Mouse (Mus musculus) spleen, postnatal 4 days (tissue): Measurements from ENCODE around the gene Bace2.
A peak's percentile ranks its signal among the peaks of the same experiment; 100 is the strongest.

ENCODE experiments used
- DNase-seq, 2 experiments: peaks; one replicate each; pipeline ENCODE4 v3.0.0; 2022; ENCODE audit warnings: low spot score in 2 of 2

Bace2 gene

DNA sequence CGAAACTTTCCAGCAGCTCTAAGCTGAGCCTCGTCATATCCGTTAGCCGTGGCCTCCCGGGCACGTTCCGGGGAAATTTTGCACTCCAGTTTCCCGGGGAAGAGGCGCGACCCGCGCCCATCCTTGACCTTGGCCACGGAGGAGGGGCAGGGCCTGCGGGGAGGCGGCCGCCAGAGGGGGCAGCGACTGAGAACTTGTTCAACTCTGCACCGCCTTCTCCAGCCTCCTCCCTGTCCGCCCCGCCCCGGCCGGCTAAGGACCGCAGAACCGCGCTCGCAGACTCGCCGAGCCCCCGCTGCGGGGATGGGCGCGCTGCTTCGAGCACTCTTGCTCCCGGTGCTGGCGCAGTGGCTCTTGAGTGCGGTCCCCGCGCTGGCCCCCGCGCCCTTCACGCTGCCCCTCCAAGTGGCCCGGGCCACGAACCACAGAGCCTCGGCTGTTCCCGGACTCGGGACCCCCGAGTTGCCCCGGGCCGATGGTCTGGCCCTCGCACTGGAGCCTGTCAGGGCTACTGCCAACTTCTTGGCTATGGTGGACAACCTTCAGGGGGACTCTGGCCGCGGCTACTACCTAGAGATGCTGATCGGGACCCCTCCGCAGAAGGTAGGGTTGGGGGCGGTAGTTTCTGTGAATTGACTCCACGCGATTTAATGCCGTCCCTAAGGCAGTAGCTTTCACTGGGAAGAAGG lies at the start of gene Bace2:
Bace2 (plus strand) TSS at position 244 of the 689 bp plus-strand sequence.
- DNase-seq = peak; percentile 33 to 65

DNA sequence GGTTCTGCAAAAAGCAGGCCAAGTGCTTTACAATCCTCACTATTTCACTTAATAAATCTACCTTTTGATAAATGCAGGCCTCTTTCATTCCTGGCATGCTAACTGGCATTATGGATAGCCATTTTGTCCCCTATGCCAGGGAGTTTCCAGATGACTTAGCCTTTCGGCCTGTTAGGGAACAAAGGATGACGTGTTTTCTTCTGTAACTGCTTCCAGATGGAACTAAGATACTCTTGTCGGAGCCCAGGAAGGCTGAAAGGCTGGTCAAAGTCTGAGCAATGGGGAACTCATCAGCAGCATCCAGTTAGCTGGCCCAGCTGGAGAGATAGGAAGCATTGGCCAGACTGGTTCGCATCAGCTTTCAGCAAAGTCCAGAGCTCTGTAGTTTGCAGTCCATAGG lies 48.9 kb upstream of the Bace2 start:
- no peak for DNase-seq

DNA sequence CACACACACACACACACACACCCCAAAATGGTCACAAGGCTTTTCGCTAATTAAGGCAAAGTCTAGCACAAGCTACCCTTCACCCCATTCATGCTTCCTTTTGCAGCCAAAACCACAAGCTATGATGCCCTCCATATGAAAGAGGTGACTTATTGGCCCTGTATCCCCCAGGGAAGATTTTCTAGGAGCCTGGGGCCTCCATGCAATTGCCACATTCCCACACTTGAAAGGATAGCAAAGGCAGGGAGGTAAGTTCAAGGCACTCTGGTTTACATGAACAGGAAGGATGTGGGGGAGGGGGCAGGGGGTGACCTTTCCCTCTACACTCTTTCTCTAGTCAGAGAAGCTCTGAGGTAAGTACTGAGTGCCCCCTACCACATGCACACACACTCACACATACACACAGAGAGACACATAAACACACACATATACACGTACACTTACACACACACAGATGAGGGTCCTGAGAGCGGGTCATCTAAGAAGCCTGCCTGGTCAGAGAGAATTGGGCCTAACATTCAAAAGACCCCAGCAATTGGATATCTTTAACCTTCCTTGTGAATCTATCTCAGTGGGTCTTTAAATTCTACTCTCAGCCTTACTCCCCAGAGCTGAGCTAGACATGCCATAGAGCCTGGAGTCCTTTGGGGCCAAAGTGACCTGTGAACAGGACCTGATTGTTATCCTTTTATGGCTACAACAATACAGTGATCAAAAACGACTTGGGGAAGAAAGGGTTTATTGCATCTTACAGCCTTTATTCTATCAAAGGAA lies 46.6 kb upstream of the Bace2 start:
- DNase-seq = no peak

GRCm38 (mm10) chr16:97310570-97310846 lies 46.0 kb upstream of the Bace2 start:
- no peak for DNase-seq

DNA sequence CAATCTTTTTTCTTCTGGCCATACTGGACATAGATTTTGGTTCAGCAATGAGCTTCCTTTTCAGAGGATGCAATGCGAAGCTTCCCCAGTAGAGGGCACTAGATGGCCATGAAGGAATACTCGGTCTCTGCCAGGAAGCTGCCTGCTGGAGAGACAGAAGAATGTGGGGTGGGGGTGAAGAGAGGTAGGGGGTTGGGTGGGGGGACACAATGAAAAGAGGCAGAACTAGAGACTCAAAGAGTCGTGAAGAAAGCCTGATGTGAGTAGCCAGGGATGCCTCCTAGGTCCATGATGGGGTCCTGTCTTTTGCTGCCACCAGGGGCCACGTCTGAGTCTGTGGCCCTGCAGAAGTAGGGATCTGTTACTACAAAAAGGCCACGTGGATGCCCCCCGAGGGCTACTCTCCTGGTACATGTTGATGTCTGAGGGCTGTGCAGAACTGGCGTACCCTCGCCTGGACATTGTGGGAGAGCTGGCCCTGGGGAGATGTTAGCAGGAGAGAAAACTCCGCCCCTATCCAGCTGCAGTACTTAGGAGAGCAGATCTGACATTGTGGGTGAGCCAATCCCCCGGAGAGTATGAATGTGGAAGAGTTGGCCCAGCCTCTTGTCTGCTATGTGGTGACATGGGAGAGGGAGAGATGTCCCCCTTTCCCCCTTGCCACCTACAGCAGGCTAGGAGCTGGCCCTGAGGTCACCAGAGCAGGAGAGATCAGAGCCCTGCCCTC lies 43.4 kb upstream of the Bace2 start:
- peak; percentile 50 to 83 for DNase-seq

DNA sequence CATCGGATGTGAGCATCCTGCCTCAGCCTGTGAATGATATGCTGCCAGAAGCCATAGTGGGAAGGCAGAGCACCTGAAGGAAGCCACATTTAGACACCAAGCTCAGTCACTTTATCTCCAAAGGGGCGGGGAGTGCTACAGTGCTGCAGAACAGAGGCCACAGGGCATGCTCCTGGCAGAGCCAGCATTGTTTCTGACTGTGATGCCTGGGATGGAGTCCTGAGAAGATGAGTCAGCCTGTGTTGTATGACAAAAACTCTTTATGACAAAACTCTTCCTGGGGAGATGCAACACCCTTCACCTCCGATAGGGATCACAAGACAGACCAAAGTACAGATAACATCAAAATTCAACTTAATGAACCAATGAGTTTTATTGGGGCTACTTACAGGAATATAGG lies 35.0 kb upstream of the Bace2 start:
- DNase-seq = no peak

DNA sequence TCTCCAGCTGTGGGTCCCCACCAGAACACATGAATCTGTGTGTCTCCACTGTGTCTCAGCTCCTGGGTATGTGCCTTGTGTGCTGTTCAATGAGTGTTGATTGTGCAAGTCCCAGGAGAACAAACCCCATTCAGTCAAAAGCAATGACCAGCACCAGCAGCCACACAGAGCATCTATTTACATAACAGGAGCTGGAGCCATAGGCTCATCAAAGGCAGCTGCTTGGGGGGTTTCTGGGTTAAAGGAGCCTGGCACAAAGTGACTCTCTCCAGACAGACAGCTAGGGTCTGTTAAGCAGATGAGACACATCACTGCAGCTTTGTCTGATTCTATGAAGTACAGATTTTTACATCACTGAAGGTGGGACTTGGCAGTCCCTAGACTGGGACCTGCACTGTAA lies 33.9 kb upstream of the Bace2 start:
- DNase-seq = no peak

GRCm38 (mm10) chr16:97325975-97326374 lies 30.6 kb upstream of the Bace2 start:
- DNase-seq = no peak

- DNase-seq = no peak
Measured at GRCm38 (mm10) chr16:97328602-97329001, 27.9 kb upstream of the Bace2 start.

GRCm38 (mm10) chr16:97353013-97353412 lies 3.5 kb upstream of the Bace2 start:
- no peak for DNase-seq

GRCm38 (mm10) chr16:97354632-97355031 lies 1.9 kb upstream of the Bace2 start:
- DNase-seq = no peak

GRCm38 (mm10) chr16:97357188-97357821 lies 763 bp downstream of the Bace2 start:
- no peak for DNase-seq

GRCm38 (mm10) chr16:97362231-97362888 lies 5.8 kb downstream of the Bace2 start:
- DNase-seq = no peak

DNA sequence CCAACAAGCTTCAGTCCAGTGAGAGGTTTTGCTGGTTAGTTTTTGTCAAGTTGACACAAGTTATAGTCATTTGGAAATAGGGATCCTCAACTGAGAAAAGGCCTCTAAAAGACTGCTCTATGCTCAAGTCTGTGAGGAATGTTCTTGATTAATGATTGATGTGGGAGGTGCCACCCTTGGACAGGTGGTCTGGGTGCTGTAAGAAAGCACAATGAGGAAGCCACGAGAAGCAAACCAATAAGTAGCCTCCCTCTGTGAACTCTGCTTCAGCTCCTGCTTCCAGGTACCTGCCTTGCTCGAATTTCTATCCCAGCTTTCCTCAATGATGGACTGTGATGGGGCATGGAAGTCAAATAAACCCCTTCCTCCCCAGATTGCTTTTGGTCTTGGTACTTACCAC lies 9.6 kb downstream of the Bace2 start:
- no peak for DNase-seq

DNA sequence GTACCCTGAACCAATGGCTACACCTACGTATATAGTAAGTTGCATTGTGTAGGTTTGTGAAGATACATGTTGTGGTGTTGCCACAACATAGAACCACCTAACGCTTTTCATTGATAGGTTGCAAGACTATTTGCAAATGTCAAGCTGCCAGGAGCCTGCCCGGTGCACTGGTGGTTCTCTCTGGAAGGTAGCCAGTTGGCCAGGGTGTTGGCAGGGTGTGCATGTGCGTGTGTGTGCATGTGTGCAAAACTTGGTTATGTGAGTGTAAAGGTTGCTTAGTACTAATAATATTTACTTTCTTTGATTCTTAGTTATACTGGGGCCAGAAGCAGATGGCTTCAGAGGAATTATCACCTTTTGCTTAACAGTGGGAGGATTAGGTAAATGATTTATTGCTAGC lies 13.7 kb downstream of the Bace2 start:
- no peak for DNase-seq

DNA sequence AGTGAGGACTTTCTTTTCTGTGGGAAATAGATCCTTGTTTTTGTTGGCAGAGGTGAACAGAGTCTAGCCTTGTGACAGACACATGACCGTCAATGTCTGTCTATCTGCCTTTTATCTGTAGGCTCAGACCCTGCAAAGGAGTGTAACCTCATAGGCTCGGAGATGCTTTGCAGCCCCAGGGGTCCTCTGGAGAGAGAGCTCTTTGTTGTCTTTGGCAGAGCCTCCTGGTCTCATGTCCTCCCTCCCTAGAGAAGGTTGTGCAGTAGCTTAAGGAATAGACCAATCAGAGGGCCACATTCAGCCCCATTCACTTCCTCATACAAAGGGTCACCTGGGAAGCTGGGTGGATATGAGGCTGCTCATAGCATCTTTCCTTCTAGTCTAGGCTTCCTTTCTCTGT lies 31.4 kb downstream of the Bace2 start:
- no peak for DNase-seq

DNA sequence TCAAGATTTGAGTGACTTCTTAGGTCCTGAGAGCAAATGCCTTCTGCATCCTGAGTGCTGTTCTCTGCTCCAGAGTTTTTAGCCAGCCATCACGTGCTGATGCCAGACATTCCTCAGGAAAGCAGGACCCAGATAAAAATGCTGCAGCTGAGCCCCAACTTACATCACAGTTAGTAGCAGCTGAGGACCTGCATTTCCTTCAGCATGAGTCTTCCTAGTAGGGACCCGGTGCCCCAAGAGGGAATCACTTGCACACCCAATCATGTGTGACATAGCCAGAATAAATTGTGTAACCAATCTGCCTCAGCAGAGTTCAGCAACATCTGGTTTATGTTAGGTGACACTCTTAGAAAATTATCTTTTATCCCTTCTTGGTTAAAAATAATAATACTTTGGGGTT lies 34.7 kb downstream of the Bace2 start:
- DNase-seq = no peak

GRCm38 (mm10) chr16:97391701-97392384 lies 35.3 kb downstream of the Bace2 start:
- no peak for DNase-seq

DNA sequence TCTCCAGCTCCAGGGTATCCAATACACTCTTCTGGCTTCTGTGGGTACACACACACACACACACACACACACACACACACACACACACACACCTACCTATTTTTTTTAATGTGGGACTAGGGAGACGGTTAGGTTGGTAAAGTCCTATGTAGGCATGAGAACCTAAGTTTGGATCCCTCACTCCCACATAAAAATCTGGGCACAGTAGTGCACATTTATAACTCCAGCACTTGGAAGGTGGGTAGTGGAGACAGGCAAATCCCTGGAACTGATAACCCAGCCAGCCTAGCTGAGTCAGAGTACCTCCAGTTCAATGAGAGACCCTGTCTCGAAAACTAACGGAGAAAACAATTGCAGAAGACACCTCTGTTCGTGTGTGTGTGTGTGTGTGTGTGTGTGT lies 39.9 kb downstream of the Bace2 start:
- no peak for DNase-seq

GRCm38 (mm10) chr16:97397945-97398531 lies 41.5 kb downstream of the Bace2 start:
- no peak for DNase-seq

DNA sequence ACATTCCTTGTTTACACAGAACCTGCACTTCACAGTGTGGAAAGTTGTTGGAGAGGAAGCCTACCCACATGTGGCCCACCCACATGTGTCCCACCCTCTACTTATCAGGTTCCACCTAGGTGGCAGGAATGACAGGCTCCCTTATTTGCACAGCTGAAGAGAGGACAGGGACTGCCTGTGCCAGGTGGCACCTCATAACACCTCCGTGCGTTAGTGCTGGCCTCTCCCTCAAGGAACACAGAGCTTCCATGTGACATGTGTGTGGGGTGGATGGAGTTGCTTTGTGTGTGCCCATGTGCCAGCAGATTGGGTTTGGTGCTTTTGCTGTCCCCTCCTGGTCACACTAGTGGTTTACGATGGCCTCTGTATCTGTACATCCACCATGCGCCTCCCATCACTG lies 43.4 kb downstream of the Bace2 start:
- DNase-seq = no peak
